Mouse (Mus musculus): ENCODE data around the gene Ankib1. TPM values are rescaled to one million over a fixed set of nuclear protein-coding genes. Genes with fewer than 3 reads are reported as not detected.
A peak's percentile ranks its signal among the peaks of the same experiment; 100 is the strongest.
"Not testable (repeated sequence)": the region's sequence is repeated elsewhere in the genome, so short reads cannot be mapped to it uniquely, and the experiment has no call there.

The Ankib1 gene
- 21.6 and 22.1 TPM in 2 replicates for polyA plus RNA-seq (2016; fragmentation: Nextera tagmentation; extraction: Ambion mirVana)

DNA sequence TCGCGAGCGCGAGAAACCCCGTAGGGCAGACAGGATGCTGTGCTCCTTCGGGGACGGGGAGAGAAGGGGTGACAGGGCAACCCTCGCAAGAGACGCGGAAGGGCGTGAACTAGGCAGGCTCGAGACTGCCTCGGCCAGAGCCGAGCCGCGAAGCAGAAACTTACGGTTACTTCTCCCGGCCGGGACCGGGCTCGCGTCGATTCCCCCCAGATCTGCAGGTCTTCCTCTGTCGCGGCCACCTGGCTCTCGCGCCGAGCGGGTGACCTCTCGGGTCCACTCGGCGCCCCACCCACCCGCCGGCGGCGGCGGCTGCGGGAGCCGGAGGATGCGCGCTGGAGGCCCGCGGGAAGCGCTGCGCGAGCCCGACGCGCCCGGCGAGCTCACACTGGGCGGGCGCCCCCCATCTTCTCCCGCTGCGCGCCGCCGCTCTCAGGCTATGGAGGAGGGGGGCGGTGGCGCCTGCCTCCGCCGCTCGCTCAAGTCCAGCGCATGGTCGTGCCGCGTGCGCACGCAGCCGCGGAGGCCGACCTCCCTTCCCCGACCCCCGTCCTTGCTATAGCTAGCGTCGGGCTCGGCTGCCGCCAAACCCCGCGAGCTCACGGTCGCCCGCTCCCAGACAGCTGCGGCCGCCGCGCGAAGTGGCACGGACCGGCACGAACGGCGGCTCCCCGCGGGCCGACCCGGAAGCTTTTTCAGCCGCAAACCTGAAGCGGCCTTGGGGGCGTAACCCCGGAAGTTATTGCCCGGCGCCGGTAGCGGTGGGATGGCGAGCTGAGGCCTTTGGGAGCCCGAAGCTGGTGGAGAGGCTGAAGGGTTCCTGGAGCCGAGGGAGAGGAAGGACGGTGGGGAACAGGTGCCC, at the start of gene Ankib1, which contains the start of gene Krit1:
Gene Ankib1, minus strand, starts transcription at position 493 of the 859 bp plus-strand sequence.
Gene Krit1, plus strand, starts transcription at position 752 of the 859 bp plus-strand sequence.
- H3K4me3 ChIP-seq (replicated peaks) = peak within 1 kb of the TSS; percentile 92
- no peaks in the 10 kb centered on the region for H3K9me3 ChIP-seq
- no peaks in the 10 kb centered on the region for H3K27me3 ChIP-seq
- peak; percentile 95 for ATAC-seq (ENCODE audit: low FRiP score)
- WGBS = under 1% methylated on average over 106 of the region's 109 CpGs
- H3K36me3 ChIP-seq (replicated peaks) = no peaks in the 10 kb centered on the region
- peak within 1 kb of the TSS; percentile 86 for H3K4me2 ChIP-seq
- peak within 1 kb of the TSS; percentile 93 for H3K27ac ChIP-seq
- H3K9ac ChIP-seq = peak within 1 kb of the TSS; percentile 83
- H3K4me1 ChIP-seq = peaks cover 18% of the 10 kb centered on the region

DNA sequence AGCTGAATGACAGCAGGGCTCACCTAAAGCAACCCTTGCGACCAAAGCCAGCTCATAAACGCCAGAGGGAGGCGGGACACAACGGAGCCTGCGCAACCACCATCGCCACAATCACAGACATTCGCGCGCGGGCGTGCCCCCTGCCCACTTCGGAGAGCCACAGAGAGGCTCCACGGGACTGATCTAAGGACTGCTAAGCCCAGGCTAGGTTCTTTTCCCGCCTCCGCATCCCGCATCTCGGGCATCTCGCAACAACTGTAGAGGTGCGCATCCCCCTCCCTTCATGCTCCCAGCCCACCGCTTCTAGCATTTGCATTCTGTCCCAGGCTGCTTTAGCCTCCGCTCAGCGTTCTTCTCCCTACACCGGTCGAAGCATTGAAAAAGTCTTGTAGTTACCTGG, 42.3 kb upstream of the Ankib1 start, which contains the start of gene Lrrd1:
Gene Lrrd1, plus strand, starts transcription at position 148 of the 400 bp plus-strand sequence.
- Histone ChIP-seq H3K9me3 (no peaks in the 10 kb centered on the region), H3K4me1 (peaks cover 5% of the 10 kb centered on the region), H3K4me3 (replicated peaks) (peak within 1 kb of the TSS; percentile 40), H3K9ac (peak within 1 kb of the TSS; percentile 47; the same call in 1 of the 2 replicates), H3K4me2 (peak within 1 kb of the TSS; percentile 60), H3K27ac (no peak within 1 kb of the TSS), H3K27me3 (0 out of 2 replicates have a peak, but pooled peaks cover 4% of the 10 kb centered on the region), H3K36me3 (replicated peaks) (peaks cover 15% of the 10 kb centered on the region)
- WGBS = 4% methylated on average over 24 of the region's 24 CpGs
- no peak for ATAC-seq (ENCODE audit: low FRiP score)

DNA sequence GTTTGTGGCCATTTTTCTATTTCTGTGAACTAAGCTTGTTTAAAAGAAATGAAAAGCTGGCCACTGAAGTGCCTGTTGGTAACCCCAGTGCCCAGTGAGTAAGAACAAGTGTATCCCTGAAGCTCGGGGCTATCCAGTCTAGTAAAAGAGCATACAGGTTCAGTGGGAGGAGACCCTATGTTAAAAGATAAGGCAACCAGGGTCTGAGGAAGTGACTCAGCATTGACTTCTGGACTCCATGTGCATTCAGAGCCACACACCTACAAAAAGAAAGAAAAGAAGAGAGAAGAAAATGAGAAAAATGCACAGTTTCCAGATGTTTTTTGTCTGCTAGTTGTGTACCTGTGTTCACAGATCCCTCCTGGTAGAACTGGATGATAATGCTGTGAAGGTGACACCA, 31.4 kb upstream of the Ankib1 start:
- H3K27ac ChIP-seq = no peak overlapping the region
- no peaks in the 10 kb centered on the region for H3K9me3 ChIP-seq
- no peaks in the 10 kb centered on the region for H3K4me1 ChIP-seq
- 90% methylated on average over 1 of the region's 1 CpGs for WGBS
- no peaks in the 10 kb centered on the region for H3K27me3 ChIP-seq
- no peak overlapping the region for H3K4me2 ChIP-seq
- peaks cover 44% of the 10 kb centered on the region for H3K36me3 ChIP-seq (replicated peaks)
- no peak overlapping the region for H3K9ac ChIP-seq
- no peak for ATAC-seq (ENCODE audit: low FRiP score)
- H3K4me3 ChIP-seq (replicated peaks) = no peak overlapping the region

DNA sequence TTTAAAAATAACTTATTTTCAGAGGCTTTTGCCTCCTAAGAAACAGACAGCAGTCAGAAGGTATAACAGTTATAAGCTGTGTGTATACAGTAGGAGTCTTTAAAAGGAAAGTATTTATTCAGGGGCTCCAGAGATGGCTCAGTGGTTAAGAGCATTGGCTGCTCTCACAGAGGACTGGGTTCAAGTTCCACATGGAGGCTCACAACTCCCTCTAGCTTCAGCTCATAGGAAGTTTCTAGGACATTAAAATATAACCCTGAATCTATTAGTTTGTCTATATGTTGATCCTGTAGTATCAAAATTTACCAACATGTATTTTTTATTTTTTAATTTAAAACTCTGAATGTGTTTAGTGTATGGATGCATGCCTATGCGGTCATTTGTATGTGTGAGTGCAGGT, 5.7 kb upstream of the Ankib1 start:
- Histone ChIP-seq H3K4me1 (peaks cover 6% of the 10 kb centered on the region), H3K9ac (no peak overlapping the region), H3K36me3 (replicated peaks) (peaks cover 20% of the 10 kb centered on the region; the same call in 1 of the 2 replicates), H3K4me2 (no peak overlapping the region), H3K27ac (no peak overlapping the region), H3K27me3 (no peaks in the 10 kb centered on the region), H3K4me3 (replicated peaks) (no peak overlapping the region), H3K9me3 (no peaks in the 10 kb centered on the region)
- ATAC-seq (ENCODE audit: low FRiP score) = no peak
- WGBS = 93% methylated on average over 1 of the region's 1 CpGs

- WGBS = 1% methylated on average over 36 of the region's 36 CpGs
- peak overlapping the region; percentile 83 for H3K9ac ChIP-seq
These were observed 804 bp upstream of the Ankib1 start for GRCm38 (mm10) chr5:3803292-3804165.

DNA sequence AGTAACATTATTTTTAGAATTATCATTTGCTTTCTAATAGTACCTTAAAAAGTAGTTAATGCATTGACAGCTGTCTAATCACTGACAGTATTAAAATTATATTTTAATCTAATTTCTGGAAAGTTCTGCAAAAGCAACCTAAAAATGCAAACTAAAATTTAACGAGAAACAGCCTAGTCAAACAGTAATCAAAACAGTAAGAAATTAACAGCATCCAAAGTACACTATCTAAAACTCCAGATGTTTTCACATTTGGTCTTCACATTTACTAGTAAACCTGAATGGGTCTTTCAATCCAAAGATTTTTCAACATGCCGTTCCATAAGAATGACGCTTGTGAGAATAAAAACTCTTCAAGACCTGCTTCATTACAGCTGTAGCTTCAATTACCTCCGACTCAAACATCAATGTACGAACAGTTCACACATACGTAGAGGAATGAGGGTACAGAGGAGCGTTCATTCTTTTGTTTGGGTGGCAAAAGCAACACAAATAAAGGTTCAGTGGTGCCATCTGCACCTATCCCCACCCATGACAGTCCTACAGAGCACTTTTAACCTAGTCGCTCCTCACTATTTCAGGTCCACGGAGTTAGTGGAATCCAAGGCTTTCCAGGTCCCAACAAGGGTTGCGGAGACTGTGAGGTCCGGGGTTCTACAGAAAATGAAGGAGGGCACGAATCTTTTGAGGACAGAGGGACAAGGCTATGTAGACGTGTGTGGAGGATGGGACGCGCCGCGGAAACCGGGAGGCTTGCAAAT, 873 bp downstream of the Ankib1 start:
- H3K27ac ChIP-seq = peak overlapping the region; percentile 93
- H3K9me3 ChIP-seq = no peaks in the 10 kb centered on the region
- peak; percentile 1; the same call in 1 of the 2 replicates for ATAC-seq (ENCODE audit: low FRiP score)

More at GRCm38 (mm10) chr5:3803292-3804165, 804 bp upstream of the Ankib1 start:
- Histone ChIP-seq H3K4me3 (replicated peaks) (peak overlapping the region; percentile 92), H3K4me2 (peak overlapping the region; percentile 86), H3K27me3 (no peaks in the 10 kb centered on the region), H3K36me3 (replicated peaks) (peaks cover 2% of the 10 kb centered on the region; the same call in 1 of the 2 replicates), H3K27ac (peak overlapping the region; percentile 93), H3K4me1 (peaks cover 18% of the 10 kb centered on the region), H3K9me3 (no peaks in the 10 kb centered on the region)
- peak; percentile 10; the same call in 1 of the 2 replicates for ATAC-seq (ENCODE audit: low FRiP score)

DNA sequence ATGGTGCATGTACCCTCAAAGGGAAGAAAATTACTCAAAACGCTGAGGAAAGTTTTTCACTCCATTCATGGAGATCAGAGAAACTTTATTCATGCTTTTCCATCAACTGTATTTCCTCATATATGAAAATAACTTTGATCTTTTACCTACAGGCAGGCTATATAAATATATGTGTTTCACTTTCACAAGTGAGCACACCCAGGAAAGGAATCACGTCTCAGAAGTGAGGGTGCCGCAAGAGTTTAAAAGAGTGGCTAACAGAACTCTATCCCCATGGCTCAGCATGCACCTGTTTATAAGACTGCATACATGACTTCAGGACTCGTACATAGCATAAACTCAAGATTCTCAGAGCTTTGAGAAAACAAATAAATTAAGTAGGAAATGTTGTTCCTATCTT, 1.8 kb downstream of the Ankib1 start:
- peak overlapping the region; percentile 34 for H3K4me2 ChIP-seq
- H3K4me1 ChIP-seq = peaks cover 18% of the 10 kb centered on the region
- H3K4me3 ChIP-seq (replicated peaks) = no peak overlapping the region
- 78% methylated on average over 4 of the region's 4 CpGs for WGBS
- no peak for ATAC-seq (ENCODE audit: low FRiP score)
- no peak overlapping the region for H3K9ac ChIP-seq
- no peaks in the 10 kb centered on the region for H3K36me3 ChIP-seq (replicated peaks)
- H3K9me3 ChIP-seq = no peaks in the 10 kb centered on the region
- H3K27me3 ChIP-seq = no peaks in the 10 kb centered on the region
- H3K27ac ChIP-seq = no peak overlapping the region

More for the DNA sequence above, 873 bp downstream of the Ankib1 start:
- 6% methylated on average over 18 of the region's 18 CpGs for WGBS
- Histone ChIP-seq H3K36me3 (replicated peaks) (no peaks in the 10 kb centered on the region), H3K4me2 (peak overlapping the region; percentile 86), H3K4me3 (replicated peaks) (peak overlapping the region; percentile 92), H3K27me3 (no peaks in the 10 kb centered on the region), H3K9ac (peak overlapping the region; percentile 83), H3K4me1 (peaks cover 18% of the 10 kb centered on the region)

- peaks cover 18% of the 10 kb centered on the region for H3K4me1 ChIP-seq
- H3K36me3 ChIP-seq (replicated peaks) = no peaks in the 10 kb centered on the region
- no peaks in the 10 kb centered on the region for H3K27me3 ChIP-seq
- WGBS = 84% methylated on average over 1 of the region's 1 CpGs
- no peak overlapping the region for H3K4me3 ChIP-seq (replicated peaks)
- no peak overlapping the region for H3K4me2 ChIP-seq
- H3K9ac ChIP-seq = no peak overlapping the region
- H3K9me3 ChIP-seq = no peaks in the 10 kb centered on the region
- no peak for ATAC-seq (ENCODE audit: low FRiP score)
- no peak overlapping the region for H3K27ac ChIP-seq
These were observed 2.7 kb downstream of the Ankib1 start for GRCm38 (mm10) chr5:3800041-3800440.

GRCm38 (mm10) chr5:3798656-3799055, 4.1 kb downstream of the Ankib1 start:
- not testable (repeated sequence) for H3K4me2 ChIP-seq; H3K4me3 ChIP-seq (replicated peaks); H3K9ac ChIP-seq; ATAC-seq (ENCODE audit: low FRiP score); H3K36me3 ChIP-seq (replicated peaks); H3K9me3 ChIP-seq; H3K27ac ChIP-seq; H3K27me3 ChIP-seq
- H3K4me1 ChIP-seq = peaks cover 11% of the 10 kb centered on the region

GRCm38 (mm10) chr5:3797101-3797500, 5.6 kb downstream of the Ankib1 start:
- peaks cover 11% of the 10 kb centered on the region for H3K4me1 ChIP-seq
- not testable (repeated sequence) for H3K27me3 ChIP-seq; H3K4me2 ChIP-seq; H3K4me3 ChIP-seq (replicated peaks); H3K36me3 ChIP-seq (replicated peaks); H3K9ac ChIP-seq; H3K9me3 ChIP-seq; H3K27ac ChIP-seq; ATAC-seq (ENCODE audit: low FRiP score)
- WGBS = 98% methylated on average over 2 of the region's 2 CpGs

DNA sequence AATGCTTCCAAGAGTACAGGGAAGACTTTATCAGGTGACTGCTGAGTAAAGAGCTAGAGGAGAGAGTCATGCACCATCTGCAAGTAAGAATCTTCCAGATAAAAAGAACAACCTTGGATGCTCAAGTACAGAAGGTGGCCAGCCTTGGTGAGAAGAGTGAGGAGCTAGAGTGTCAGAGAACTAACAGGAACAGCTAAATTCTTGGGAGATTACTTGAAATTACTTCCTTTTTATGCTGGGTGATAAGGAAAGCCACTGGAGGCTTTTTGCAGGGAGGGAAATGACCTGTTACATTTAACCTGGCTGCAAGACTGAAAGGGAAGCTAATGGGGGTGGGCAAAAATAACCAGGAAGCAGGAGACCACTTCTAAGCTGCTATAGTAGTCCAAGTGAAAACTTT, 11.7 kb downstream of the Ankib1 start:
- H3K36me3 ChIP-seq (replicated peaks) = no peaks in the 10 kb centered on the region
- H3K4me3 ChIP-seq (replicated peaks) = no peak overlapping the region
- no peaks in the 10 kb centered on the region for H3K4me1 ChIP-seq
- no peak overlapping the region for H3K4me2 ChIP-seq
- H3K27me3 ChIP-seq = no peaks in the 10 kb centered on the region
- no peak for ATAC-seq (ENCODE audit: low FRiP score)
- no peaks in the 10 kb centered on the region for H3K9me3 ChIP-seq
- H3K9ac ChIP-seq = no peak overlapping the region
- H3K27ac ChIP-seq = no peak overlapping the region

All from forebrain, embryonic 12.5 days (tissue).